Comparison of ENCODE assay signal across 19 mouse cellular contexts in the genomic region with DNA sequence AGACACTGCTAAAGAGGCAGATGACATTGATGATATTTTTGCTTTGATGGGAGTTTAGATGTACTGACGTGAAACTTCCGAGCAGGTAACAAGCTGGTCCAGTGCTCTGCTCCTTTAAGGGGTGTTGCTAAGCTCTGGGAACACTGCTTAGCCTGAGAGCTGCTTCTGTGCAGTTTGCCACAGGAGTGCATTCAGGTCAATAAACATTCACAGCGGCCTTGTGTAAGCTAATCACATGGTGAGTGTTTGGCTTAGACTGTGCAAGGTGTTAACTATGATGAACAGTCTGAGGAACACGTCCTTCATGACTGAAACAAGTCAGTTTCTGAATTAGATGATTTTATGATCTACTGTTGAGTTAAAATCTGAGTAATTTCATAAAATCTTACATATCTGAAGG. TPM values are rescaled to one million over a fixed set of nuclear protein-coding genes. Genes with fewer than 3 reads are reported as not detected.
A peak's percentile ranks its signal among the peaks of the same experiment; 100 is the strongest.
DNase-seq lines count a peak whose midpoint lies in the region; ATAC-seq and TF ChIP-seq lines count a peak whose summit lies in the region.
"Had no signal": no experiment of that assay in that cellular context is flagged by ENCODE, and none has a peak within 500 bp of the region (broad histone marks: within the 10 kb centered on the region; RNA-seq: fewer than 3 reads in every experiment).

No protein-coding gene starts in this region.

- peaks cover 65% of the 10 kb centered on the region for H3K36me3 ChIP-seq in kidney, postnatal 0 days (ENCODE audit: insufficient read depth, low read length)
- H3K36me3 ChIP-seq in lung, postnatal 0 days (ENCODE audit: insufficient read depth, low read length) = peaks cover 21% of the 10 kb centered on the region
- peaks cover 14% of the 10 kb centered on the region for H3K36me3 ChIP-seq in intestine, embryonic 16.5 days (ENCODE audit: control insufficient read depth, insufficient read depth, low read length)

- H3K4me3 ChIP-seq in kidney, postnatal 0 days (replicated peaks; ENCODE audit: low read depth, low read length) = no peak overlapping the region
- no peak overlapping the region for H3K4me3 ChIP-seq in lung, postnatal 0 days (ENCODE audit: low read depth, low read length)
- H3K4me3 ChIP-seq in intestine, embryonic 16.5 days (ENCODE audit: low read length) = no peak overlapping the region
- H3K4me3 ChIP-seq: embryonic facial prominence, embryonic 12.5 days; forebrain, embryonic 15.5 days; heart, embryonic 13.5 days had no signal

- WGBS in kidney, postnatal 0 days = 78% methylated on average over 4 of the region's 4 CpGs
- 67% methylated on average over 4 of the region's 4 CpGs for whole genome bisulfite sequencing in lung, postnatal 0 days
- 70% methylated on average over 4 of the region's 4 CpGs for WGBS in intestine, embryonic 16.5 days

- H3K4me1 ChIP-seq in kidney, postnatal 0 days (replicated peaks; ENCODE audit: insufficient read depth, low read length) = no peaks in the 10 kb centered on the region
- H3K4me1 ChIP-seq in lung, postnatal 0 days (ENCODE audit: insufficient read depth, low read depth, low read length) = no peaks in the 10 kb centered on the region
- H3K4me1 ChIP-seq in intestine, embryonic 16.5 days (ENCODE audit: control insufficient read depth, insufficient read depth, low read length) = no peaks in the 10 kb centered on the region
- H3K4me1 ChIP-seq: embryonic facial prominence, embryonic 12.5 days; forebrain, embryonic 15.5 days; heart, embryonic 13.5 days had no signal

- H3K27ac ChIP-seq in kidney, postnatal 0 days = no peak overlapping the region
- H3K27ac ChIP-seq in lung, postnatal 0 days (ENCODE audit: low read length) = no peak overlapping the region
- H3K27ac ChIP-seq in intestine, embryonic 16.5 days (ENCODE audit: low read length) = no peak overlapping the region
- H3K27ac ChIP-seq: embryonic facial prominence, embryonic 12.5 days; forebrain, embryonic 15.5 days; heart, embryonic 13.5 days had no signal

- TF ChIP-seq EP300 in lung, postnatal 0 days (IDR thresholded peaks at IDR 0.05) = no peak

- H3K4me2 ChIP-seq in kidney, postnatal 0 days (ENCODE audit: low read length) = no peak overlapping the region
- no peak overlapping the region for H3K4me2 ChIP-seq in lung, postnatal 0 days (replicated peaks; ENCODE audit: low read depth, low read length)
- H3K4me2 ChIP-seq in intestine, embryonic 16.5 days (ENCODE audit: low read depth, low read length) = no peak overlapping the region
- H3K4me2 ChIP-seq: embryonic facial prominence, embryonic 12.5 days; forebrain, embryonic 15.5 days; heart, embryonic 13.5 days had no signal

- H3K27me3 ChIP-seq in kidney, postnatal 0 days (ENCODE audit: insufficient read depth, low read length) = no peaks in the 10 kb centered on the region
- H3K27me3 ChIP-seq in lung, postnatal 0 days (replicated peaks; ENCODE audit: insufficient read depth, low read length) = no peaks in the 10 kb centered on the region
- H3K27me3 ChIP-seq in intestine, embryonic 16.5 days (replicated peaks; ENCODE audit: control insufficient read depth, insufficient read depth, low read length) = no peaks in the 10 kb centered on the region
- H3K27me3 ChIP-seq: embryonic facial prominence, embryonic 12.5 days; forebrain, embryonic 15.5 days; heart, embryonic 13.5 days had no signal

- no peak for DNase-seq in kidney, postnatal 0 days (ENCODE audit: low spot score)
- DNase-seq in kidney, postnatal 4 days = no peak
- DNase-seq in lung, postnatal 0 days (ENCODE audit: low spot score) = no peak
- DNase-seq in lung, postnatal 4 days = no peak
- no peak for DNase-seq in neural tube, embryonic 10.5 days (ENCODE audit: extremely low spot score, low spot score)
- no peak for DNase-seq in kidney, postnatal 14 days
- DNase-seq: adrenal gland, postnatal 14 days; B cell, adult 2 months; cerebellum, adult 11-12 months; cerebellum, adult 9-10 months; cerebellum, postnatal 25 days; gastrocnemius, postnatal 36 days; heart, adult 11 months; heart, postnatal 36 days had no signal

- no peaks in the 10 kb centered on the region for H3K9me3 ChIP-seq in kidney, postnatal 0 days (replicated peaks; ENCODE audit: low read length)
- H3K9me3 ChIP-seq in lung, postnatal 0 days (ENCODE audit: low read length) = no peaks in the 10 kb centered on the region
- no peaks in the 10 kb centered on the region for H3K9me3 ChIP-seq in intestine, embryonic 16.5 days (ENCODE audit: control insufficient read depth, low read length)
- H3K9me3 ChIP-seq: embryonic facial prominence, embryonic 12.5 days; forebrain, embryonic 15.5 days; heart, embryonic 13.5 days had no signal

- ATAC-seq in kidney, postnatal 0 days (replicated peaks; ENCODE audit: low FRiP score, low read depth) = 0 out of 2 replicates have a peak, but pooled peaks have one; percentile 2
- ATAC-seq in lung, postnatal 0 days = peak; percentile 57
- ATAC-seq in CD4-positive, CD25-positive, alpha-beta regulatory T cell, adult 4 months = peak; percentile 19
- ATAC-seq in intestine, embryonic 16.5 days = peak; percentile 43; the same call in 1 of the 2 replicates
- ATAC-seq: forebrain, embryonic 15.5 days had no signal

- no peak for TF ChIP-seq CTCF in kidney, postnatal 0 days (IDR thresholded peaks at IDR 0.05; ENCODE audit: low read depth)
- no peak for TF ChIP-seq CTCF in lung, postnatal 0 days (IDR thresholded peaks at IDR 0.05)

- H3K9ac ChIP-seq in kidney, postnatal 0 days (ENCODE audit: low read depth, low read length) = no peak overlapping the region
- H3K9ac ChIP-seq in lung, postnatal 0 days (replicated peaks; ENCODE audit: low read depth) = no peak overlapping the region
- H3K9ac ChIP-seq in intestine, embryonic 16.5 days (ENCODE audit: low read depth, low read length) = no peak overlapping the region
- H3K9ac ChIP-seq: embryonic facial prominence, embryonic 12.5 days; forebrain, embryonic 15.5 days; heart, embryonic 13.5 days had no signal

RNA-seq across cellular contexts. Expression of a gene that starts 10.0 kb away (rescaled TPM):
- 30.5 and 30.6 TPM in 2 replicates for polyA plus RNA-seq in kidney, postnatal 0 days (2015; fragmentation: Nextera tagmentation; extraction: Ambion mirVana)
- 17.2 and 19.5 TPM in 2 replicates for polyA plus RNA-seq in lung, postnatal 0 days (2015; fragmentation: Nextera tagmentation; extraction: Ambion mirVana)
- polyA plus RNA-seq in CD4-positive, CD25-positive, alpha-beta regulatory T cell, adult 4 months (2017; shearing (Covaris generic)) = 10 to 100 TPM; 36.4 to 41.7 TPM
- polyA plus RNA-seq in intestine, embryonic 16.5 days (2015; fragmentation: Nextera tagmentation; extraction: Ambion mirVana) = 29.1 and 34.0 TPM in 2 replicates

RNA-seq across cellular contexts. Expression of a gene that starts 12.0 kb away (rescaled TPM):
- polyA plus RNA-seq in kidney, postnatal 0 days (2015; fragmentation: Nextera tagmentation; extraction: Ambion mirVana) = 5.1 and 5.3 TPM in 2 replicates
- 3.6 and 3.7 TPM in 2 replicates for polyA plus RNA-seq in lung, postnatal 0 days (2015; fragmentation: Nextera tagmentation; extraction: Ambion mirVana)
- 10 to 100 TPM in 1 of 2 experiments, 1 to 10 TPM in 1; 7.5 to 10.1 TPM for polyA plus RNA-seq in CD4-positive, CD25-positive, alpha-beta regulatory T cell, adult 4 months (2017; shearing (Covaris generic))
- 5.7 and 6.7 TPM in 2 replicates for polyA plus RNA-seq in intestine, embryonic 16.5 days (2015; fragmentation: Nextera tagmentation; extraction: Ambion mirVana)

RNA-seq across cellular contexts. Expression of a gene that starts 29.4 kb away (rescaled TPM):
- 0.69 and 0.97 TPM in 2 replicates for polyA plus RNA-seq in kidney, postnatal 0 days (2015; fragmentation: Nextera tagmentation; extraction: Ambion mirVana)
- polyA plus RNA-seq in lung, postnatal 0 days (2015; fragmentation: Nextera tagmentation; extraction: Ambion mirVana) = 2.9 and 3.8 TPM in 2 replicates
- polyA plus RNA-seq in CD4-positive, CD25-positive, alpha-beta regulatory T cell, adult 4 months (2017; shearing (Covaris generic)) = 10 to 100 TPM; 63.7 to 66.0 TPM
- 1.1 and 1.2 TPM in 2 replicates for polyA plus RNA-seq in intestine, embryonic 16.5 days (2015; fragmentation: Nextera tagmentation; extraction: Ambion mirVana)

Comparison
In these comparisons a context has a peak if more than half of its experiments do, and no peak if none do; other contexts are left out.
1. ATAC-seq: peak in every context shown above with its lines; median percentile 57 in lung, postnatal 0 days; 43 in intestine, embryonic 16.5 days; 19 in CD4-positive, CD25-positive, alpha-beta regulatory T cell, adult 4 months; 2 in kidney, postnatal 0 days.
2. RNA of a gene that starts 29.4 kb away (polyA plus RNA-seq): 63.7 to 66.0 TPM in CD4-positive, CD25-positive, alpha-beta regulatory T cell, adult 4 months; 2.9 to 3.8 TPM in lung, postnatal 0 days, 1.1 to 1.2 TPM in intestine, embryonic 16.5 days and 0.69 to 0.97 TPM in kidney, postnatal 0 days; every median in the first group is over 10 times any median in the second.